Mouse (Mus musculus) bone marrow, adult 2 months (tissue): ENCODE data around the gene Adap1. TPM values are rescaled to one million over a fixed set of nuclear protein-coding genes. Genes with fewer than 3 reads are reported as not detected.

Experiments
- H3K27ac ChIP-seq: fragments of 200-500 bp; 2 replicates; pipeline ENCODE4 v1.5.1; 2012; ENCODE audit warnings: low read depth, mild to moderate bottlenecking, control low read depth, inconsistent platforms, low read length; ENCODE audit not compliant: control insufficient read depth, poor library complexity, insufficient read depth
- H3K4me1 ChIP-seq: fragments of 200-500 bp; 2 replicates; pipeline ENCODE4 v1.6.1; 2011; ENCODE audit warnings: low read length; ENCODE audit not compliant: control insufficient read depth, insufficient read depth
- H3K4me3 ChIP-seq: fragments of 200-500 bp; replicated peaks from 2 replicates; pipeline ENCODE3; 2011; ENCODE audit warnings: mild to moderate bottlenecking, low read depth, low read length, control low read depth; ENCODE audit not compliant: control insufficient read depth
- CTCF ChIP-seq: fragments of 200-500 bp; IDR thresholded peaks from 2 replicates; pipeline ENCODE4 v1.5.1; 2011; ENCODE audit warnings: low read length, control low read depth; ENCODE audit not compliant: control insufficient read depth, insufficient read depth
- POLR2A ChIP-seq: fragments of 200-500 bp; IDR thresholded peaks from 2 replicates; pipeline ENCODE4 v1.6.1; 2011; ENCODE audit warnings: low read depth, mild to moderate bottlenecking, control low read depth, low read length, borderline replicate concordance; ENCODE audit not compliant: control insufficient read depth
- WGBS: fragments of 180-500 bp; shearing (Covaris S2); methylation state at CpG from one replicate; pipeline ENCODE4 v1.1.7; 2018; 5-methylcytosine and 5-hydroxymethylcytosine counted together
- polyA plus RNA-seq: library from polyadenylated mRNA; stranded (reverse); fragments of >200 nt; gene quantifications from 2 replicates; pipeline ENCODE4 v1.2.4, GENCODE M21; 2011; ENCODE audit warnings: low replicate concordance; ENCODE audit not compliant: missing spikeins, insufficient read depth, insufficient read length

The Adap1 gene
- polyA plus RNA-seq, 1 experiment = 26.4 TPM

GRCm38 (mm10) chr5:139294089-139294488 is 31.3 kb downstream of the Adap1 start:
- Histone ChIP-seq H3K27ac (no peak overlapping the region; the same call in 1 of the 2 replicates), H3K4me1 (peaks cover 9% of the 10 kb centered on the region), H3K4me3 (no peak overlapping the region)
- WGBS = 39% methylated on average over 2 of the region's 2 CpGs
- TF ChIP-seq CTCF (no peak), POLR2A (no peak)

DNA sequence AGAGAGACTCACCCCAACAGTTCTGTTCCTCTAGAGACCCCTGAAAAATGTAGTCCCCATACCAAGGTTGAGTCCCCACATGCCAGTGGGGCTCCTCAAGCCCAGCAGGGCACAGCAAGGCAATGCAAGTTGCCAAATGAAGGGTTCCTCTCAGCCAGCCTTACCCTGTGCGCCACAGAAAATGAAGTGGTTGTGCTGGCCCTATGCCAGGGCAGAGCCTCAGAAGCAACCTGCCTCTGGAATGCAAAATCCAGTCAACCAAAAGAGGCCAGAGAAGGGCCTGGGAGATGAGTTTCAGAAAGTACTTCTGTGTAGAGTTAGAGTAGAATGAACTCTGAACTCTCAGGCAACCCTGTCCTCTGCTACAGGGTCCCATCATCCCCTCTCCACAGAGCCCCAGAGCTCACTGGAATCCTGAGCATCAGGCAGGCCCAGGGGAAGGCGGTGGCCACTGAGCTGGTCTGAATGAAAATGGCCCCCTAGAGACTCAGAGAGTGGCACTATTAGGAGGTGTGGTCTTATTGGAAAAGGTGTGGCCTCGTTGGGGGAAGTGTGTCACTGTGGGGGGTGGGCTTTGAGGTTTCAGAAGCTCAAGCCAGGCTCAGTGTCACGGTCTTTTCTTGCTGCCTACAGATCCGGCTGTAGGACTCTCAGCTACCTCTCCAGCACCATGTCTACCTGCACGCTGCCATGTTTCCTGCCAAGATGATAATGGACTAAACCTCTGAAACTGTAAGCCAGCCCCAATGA is 33.4 kb downstream of the Adap1 start:
- H3K4me3 ChIP-seq = no peak overlapping the region
- peaks cover 5% of the 10 kb centered on the region; the same call in 1 of the 2 replicates for H3K4me1 ChIP-seq
- H3K27ac ChIP-seq = no peak overlapping the region
- WGBS = 75% methylated on average over 6 of the region's 6 CpGs
- TF ChIP-seq CTCF = no peak

GRCm38 (mm10) chr5:139290467-139291259 is 34.8 kb downstream of the Adap1 start:
- Histone ChIP-seq H3K4me3 (no peak overlapping the region), H3K27ac (peak overlapping the region; percentile 9; the same call in 1 of the 2 replicates), H3K4me1 (peaks cover 15% of the 10 kb centered on the region)
- no peak for TF ChIP-seq POLR2A
- no peak for TF ChIP-seq CTCF
- WGBS = 74% methylated on average over 12 of the region's 12 CpGs

DNA sequence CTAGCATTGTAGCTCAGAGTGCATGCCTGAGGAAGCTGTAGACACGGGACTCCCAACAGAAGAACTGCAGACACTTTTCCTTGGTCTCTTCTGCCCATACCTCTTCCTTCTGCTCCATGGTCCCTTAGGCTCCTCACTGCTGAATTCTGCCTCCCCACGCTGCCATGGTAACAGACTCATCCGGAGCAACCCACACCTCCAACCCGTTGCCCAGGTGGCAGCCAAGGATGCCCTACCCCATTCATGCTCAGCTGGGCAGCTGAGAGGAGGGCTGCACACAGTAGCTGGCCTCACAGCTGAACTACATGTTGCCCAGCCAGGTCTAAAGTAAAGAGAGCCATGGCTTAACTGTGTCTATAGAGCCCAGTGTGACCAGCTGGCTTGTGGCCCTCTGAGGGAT is 36.8 kb downstream of the Adap1 start:
- 41% methylated on average over 4 of the region's 4 CpGs for WGBS
- H3K27ac ChIP-seq = peak overlapping the region; percentile 97
- no peak overlapping the region for H3K4me3 ChIP-seq
- peaks cover 22% of the 10 kb centered on the region for H3K4me1 ChIP-seq
- no peak for TF ChIP-seq CTCF
- TF ChIP-seq POLR2A = no peak

GRCm38 (mm10) chr5:139287787-139288186 is 37.6 kb downstream of the Adap1 start:
- Histone ChIP-seq H3K4me3 (no peak overlapping the region), H3K4me1 (peaks cover 22% of the 10 kb centered on the region), H3K27ac (peak overlapping the region; percentile 97)
- 35% methylated on average over 4 of the region's 4 CpGs for WGBS
- TF ChIP-seq CTCF = no peak
- no peak for TF ChIP-seq POLR2A

DNA sequence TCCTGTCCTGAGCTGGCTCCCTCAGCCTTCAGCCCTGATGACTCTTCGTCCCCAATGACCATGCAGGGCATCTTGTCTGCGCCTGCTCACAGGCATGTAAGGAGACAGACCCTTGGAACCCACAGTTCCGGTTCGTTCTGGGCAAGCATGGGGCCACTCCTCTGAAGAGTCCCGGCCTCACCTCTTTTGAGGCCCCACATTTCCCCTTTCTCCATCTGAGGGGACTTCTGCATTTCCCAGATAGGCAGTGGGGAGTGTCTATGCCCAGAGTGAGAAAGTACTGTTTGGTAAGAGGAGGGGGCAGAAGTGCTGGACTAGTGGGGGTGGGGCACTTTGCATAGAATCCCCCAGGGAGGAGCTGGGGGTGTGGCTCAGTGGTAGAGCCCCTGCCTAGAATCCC is 38.3 kb downstream of the Adap1 start:
- peak overlapping the region; percentile 97 for H3K27ac ChIP-seq
- no peak overlapping the region for H3K4me3 ChIP-seq
- peaks cover 22% of the 10 kb centered on the region for H3K4me1 ChIP-seq

DNA sequence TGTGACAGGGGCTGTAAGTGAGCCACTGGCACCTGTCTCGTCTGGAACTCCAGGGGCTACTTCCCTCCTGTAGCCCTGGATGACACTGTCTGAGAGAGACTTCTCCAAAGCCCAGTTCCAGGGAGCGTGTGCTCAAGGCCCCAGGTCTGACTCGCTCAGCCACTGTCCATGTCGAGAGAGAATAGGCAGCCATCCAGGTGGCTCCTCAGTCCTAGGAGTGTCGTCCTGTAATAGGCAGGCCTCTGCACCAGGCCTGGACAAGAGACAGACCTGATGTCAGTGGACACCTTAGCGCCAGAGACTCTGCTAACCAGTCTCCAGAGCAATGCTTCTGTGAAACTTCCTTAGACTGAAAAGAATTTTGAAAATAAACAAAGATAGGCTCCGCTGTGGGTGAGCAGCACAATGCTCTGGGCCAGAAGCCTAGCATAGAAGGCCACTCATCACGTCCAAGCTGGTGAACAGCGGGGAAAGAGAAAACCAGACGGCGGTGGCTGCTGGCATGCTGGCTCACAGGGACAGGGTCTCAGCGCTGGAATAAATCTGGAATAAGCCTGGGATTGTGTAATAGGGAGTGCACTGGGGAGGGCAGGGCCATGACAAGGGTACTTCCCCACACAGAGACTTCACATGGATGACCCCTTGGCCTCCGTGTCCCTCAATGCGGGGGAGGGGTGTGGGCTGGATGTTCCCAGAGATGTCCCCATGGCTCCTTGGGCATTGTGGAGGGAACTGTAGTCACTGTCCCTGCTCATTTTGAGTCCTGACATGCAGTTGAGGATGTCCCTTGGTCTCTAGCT is 39.1 kb downstream of the Adap1 start:
- H3K27ac ChIP-seq = peak overlapping the region; percentile 97

More for the DNA sequence above, 38.3 kb downstream of the Adap1 start:
- WGBS = 10% methylated on average over 5 of the region's 5 CpGs
- TF ChIP-seq CTCF = no peak
- no peak for TF ChIP-seq POLR2A

More for the DNA sequence above, 39.1 kb downstream of the Adap1 start:
- no peak for TF ChIP-seq CTCF
- TF ChIP-seq POLR2A = no peak
- no peak overlapping the region for H3K4me3 ChIP-seq
- peaks cover 22% of the 10 kb centered on the region for H3K4me1 ChIP-seq
- WGBS = 50% methylated on average over 14 of the region's 14 CpGs
